ENCODE assay signal across 8 mouse cellular contexts in genomic region chr9:45983676-45984408, GRCm38 (mm10). TPM values are rescaled to one million over a fixed set of nuclear protein-coding genes. Genes with fewer than 3 reads are reported as not detected.
DNase-seq lines count a peak whose midpoint lies in the region; ATAC-seq and TF ChIP-seq lines count a peak whose summit lies in the region.

No protein-coding gene starts in this region.

- TF ChIP-seq EP300 in liver, embryonic 14.5 days (IDR thresholded peaks at IDR 0.05; ENCODE audit: low read depth), result no peak

- peak; percentile 35 for TF ChIP-seq CTCF in liver, embryonic 14.5 days (IDR thresholded peaks at IDR 0.05; ENCODE audit: low read depth)

- H3K4me1 ChIP-seq in forebrain, embryonic 13.5 days, result peaks cover 46% of the 10 kb centered on the region
- peaks cover 15 to 22% of the 10 kb centered on the region in 2 experiments for H3K4me1 ChIP-seq in liver, embryonic 14.5 days (replicated peaks; ENCODE audit: control insufficient read depth in 2 of 2, insufficient read depth in 2 of 2, low read length in 1 of 2)

- H3K9me3 ChIP-seq in forebrain, embryonic 13.5 days (replicated peaks), result no peaks in the 10 kb centered on the region
- no peaks in the 10 kb centered on the region for H3K9me3 ChIP-seq in liver, embryonic 14.5 days (ENCODE audit: control insufficient read depth, low read length)

- whole genome bisulfite sequencing in forebrain, embryonic 13.5 days, result under 1% methylated on average over 23 of the region's 23 CpGs
- WGBS in liver, embryonic 14.5 days (ENCODE audit: insufficient replicate concordance), result under 1% methylated on average over 23 of the region's 23 CpGs

- TF ChIP-seq POLR2A in myocyte (IDR thresholded peaks at IDR 0.05; ENCODE audit: insufficient read length, low read depth), result no peak

- no peak for ATAC-seq in forebrain, embryonic 13.5 days
- peak; percentile 14; the same call in 1 of the 2 replicates for ATAC-seq in liver, embryonic 14.5 days (ENCODE audit: insufficient read depth)

- peaks cover 62% of the 10 kb centered on the region for H3K79me2 ChIP-seq in myocyte (ENCODE audit: control insufficient read depth, insufficient read depth)

- peak overlapping the region; percentile 99 for H3K4me3 ChIP-seq in forebrain, embryonic 13.5 days
- H3K4me3 ChIP-seq in liver, embryonic 14.5 days (ENCODE audit: insufficient read depth in 1 of 2, low read depth in 2 of 2, low read length in 2 of 2), result peak overlapping the region; percentile 81 to 82
- peak overlapping the region; percentile 83 for H3K4me3 ChIP-seq in myocyte

- H3K9ac ChIP-seq in forebrain, embryonic 13.5 days, result peak overlapping the region; percentile 99
- peak overlapping the region; percentile 97 for H3K9ac ChIP-seq in liver, embryonic 14.5 days (replicated peaks)

- 0 out of 2 replicates have a peak, but pooled peaks cover 4% of the 10 kb centered on the region for H3K36me3 ChIP-seq in forebrain, embryonic 13.5 days (ENCODE audit: poor library complexity, severe bottlenecking)
- H3K36me3 ChIP-seq in liver, embryonic 14.5 days (replicated peaks; ENCODE audit: control insufficient read depth, insufficient read depth, low read depth), result no peaks in the 10 kb centered on the region; the same call in 1 of the 2 replicates
- no peaks in the 10 kb centered on the region for H3K36me3 ChIP-seq in myocyte (ENCODE audit: control insufficient read depth, insufficient read depth)

- no peaks in the 10 kb centered on the region for H3K27me3 ChIP-seq in forebrain, embryonic 13.5 days
- no peaks in the 10 kb centered on the region for H3K27me3 ChIP-seq in liver, embryonic 14.5 days (ENCODE audit: control insufficient read depth, insufficient read depth, low read length)
- H3K27me3 ChIP-seq in myocyte (ENCODE audit: control insufficient read depth, insufficient read depth, insufficient read length), result no peaks in the 10 kb centered on the region

- H3K4me2 ChIP-seq in forebrain, embryonic 13.5 days, result peak overlapping the region; percentile 95
- peak overlapping the region; percentile 92 for H3K4me2 ChIP-seq in liver, embryonic 14.5 days (ENCODE audit: low read depth)
- peak overlapping the region; percentile 89 for H3K4me2 ChIP-seq in myocyte (ENCODE audit: low read depth)

- peak; percentile 31 for DNase-seq in thymus, postnatal 14 days
- no peak for DNase-seq in thymus, postnatal 25 days
- peak; percentile 44 for DNase-seq in c-Kit-positive CD71-positive TER-119-positive erythroid progenitor cells, embryonic 14.5 days (ENCODE audit: low spot score)
- peak; percentile 60 for DNase-seq in induced T-regulatory cell, adult 2 months (ENCODE audit: low read depth)
- DNase-seq in liver, embryonic 14.5 days (ENCODE audit: low read depth in 3 of 3, low spot score in 3 of 3), result peak in 1 of 3 experiments; percentile 32
- peak; percentile 20 to 23 for DNase-seq in urinary bladder, postnatal 36 days (ENCODE audit: low spot score in 2 of 2)

- peak overlapping the region; percentile 94 for H3K27ac ChIP-seq in forebrain, embryonic 13.5 days
- H3K27ac ChIP-seq in liver, embryonic 14.5 days, result peak overlapping the region; percentile 71

- H3ac ChIP-seq in myocyte (ENCODE audit: control insufficient read depth, insufficient read length), result peak overlapping the region; percentile 68

TF ChIP-seq in myocyte, 11 proteins besides CTCF, POLR2A, EP300 and RAD21:
- TF ChIP-seq TCF3 (IDR thresholded peaks at IDR 0.05; ENCODE audit: insufficient read length, low read depth), result no peak
- TF ChIP-seq MYOD1 (IDR thresholded peaks at IDR 0.05; ENCODE audit: control insufficient read depth in 1 of 3, insufficient read length in 2 of 3, low read depth in 2 of 3), result no peak
- no peak for TF ChIP-seq MYOG (IDR thresholded peaks at IDR 0.05; ENCODE audit: control insufficient read depth in 1 of 3, insufficient read depth in 1 of 3, insufficient read length in 2 of 3, low read depth in 2 of 3)
- no peak for TF ChIP-seq E2F4 (IDR thresholded peaks at IDR 0.05; ENCODE audit: insufficient read depth)
- no peak for TF ChIP-seq REST (IDR thresholded peaks at IDR 0.05; ENCODE audit: insufficient read depth, insufficient read length)
- no peak for TF ChIP-seq POLR2AphosphoS2 (IDR thresholded peaks at IDR 0.05; ENCODE audit: insufficient read length, low read depth)
- TF ChIP-seq TCF12 (IDR thresholded peaks at IDR 0.05; ENCODE audit: insufficient read depth, poor library complexity, severe bottlenecking), result no peak
- no peak for TF ChIP-seq CEBPB (IDR thresholded peaks at IDR 0.05; ENCODE audit: insufficient read depth, poor library complexity, severe bottlenecking)

RNA-seq across cellular contexts. Expression of gene Pafah1b2, which starts 28.6 kb away (rescaled TPM):
- polyA plus RNA-seq in forebrain, embryonic 13.5 days (2015; fragmentation: Nextera tagmentation; extraction: Ambion mirVana), result 277 and 295 TPM in 2 replicates
- 13.2 and 23.1 TPM in 2 replicates for polyA plus RNA-seq in liver, embryonic 14.5 days (2012; rRNA removed)
- polyA plus RNA-seq in liver, embryonic 14.5 days (2014; fragmentation: Nextera tagmentation; extraction: Ambion mirVana), result 59.6 and 65.6 TPM in 2 replicates
- polyA plus RNA-seq in myocyte (2012; fragmentation: generic; extraction: Trizol), result 86.8 TPM

RNA-seq across cellular contexts. Expression of gene Sik3, which starts 28.8 kb away (rescaled TPM):
- 4.9 TPM in 2 replicates for polyA plus RNA-seq in forebrain, embryonic 13.5 days (2015; fragmentation: Nextera tagmentation; extraction: Ambion mirVana)
- 3.0 and 4.1 TPM in 2 replicates for polyA plus RNA-seq in liver, embryonic 14.5 days (2012; rRNA removed)
- 2.1 and 2.4 TPM in 2 replicates for polyA plus RNA-seq in liver, embryonic 14.5 days (2014; fragmentation: Nextera tagmentation; extraction: Ambion mirVana)
- polyA plus RNA-seq in myocyte (2012; fragmentation: generic; extraction: Trizol), result 29.4 TPM

RNA-seq across cellular contexts. Expression of gene Sidt2, which starts 28.8 kb away (rescaled TPM):
- 22.6 and 26.3 TPM in 2 replicates for polyA plus RNA-seq in forebrain, embryonic 13.5 days (2015; fragmentation: Nextera tagmentation; extraction: Ambion mirVana)
- 20.4 and 26.8 TPM in 2 replicates for polyA plus RNA-seq in liver, embryonic 14.5 days (2012; rRNA removed)
- 11.6 and 16.5 TPM in 2 replicates for polyA plus RNA-seq in liver, embryonic 14.5 days (2014; fragmentation: Nextera tagmentation; extraction: Ambion mirVana)
- polyA plus RNA-seq in myocyte (2012; fragmentation: generic; extraction: Trizol), result 59.9 TPM

RNA-seq across cellular contexts. Expression of gene Tagln, which starts 48.0 kb away (rescaled TPM):
- polyA plus RNA-seq in forebrain, embryonic 13.5 days (2015; fragmentation: Nextera tagmentation; extraction: Ambion mirVana), result 2.5 and 3.1 TPM in 2 replicates
- 5.1 and 6.3 TPM in 2 replicates for polyA plus RNA-seq in liver, embryonic 14.5 days (2012; rRNA removed)
- polyA plus RNA-seq in liver, embryonic 14.5 days (2014; fragmentation: Nextera tagmentation; extraction: Ambion mirVana), result 2.6 and 6.8 TPM in 2 replicates
- 142 TPM for polyA plus RNA-seq in myocyte (2012; fragmentation: generic; extraction: Trizol)
